Mouse (Mus musculus) myocyte (in vitro differentiated cells): ENCODE results near the gene Svop. TPM values are rescaled to one million over a fixed set of nuclear protein-coding genes. Genes with fewer than 3 reads are reported as not detected.
A peak's percentile ranks its signal among the peaks of the same experiment; 100 is the strongest.

Source experiments
- H3K27me3 ChIP-seq: one replicate; pipeline ENCODE4 v1.6.1; 2011; ENCODE audit not compliant: control insufficient read depth, insufficient read depth, insufficient read length
- H3K36me3 ChIP-seq: one replicate; pipeline ENCODE4 v1.6.1; 2011; ENCODE audit not compliant: control insufficient read depth, insufficient read depth
- H3K4me2 ChIP-seq: one replicate; pipeline ENCODE4 v1.6.1; 2011; ENCODE audit warnings: low read depth, control low read depth
- H3K4me3 ChIP-seq: one replicate; pipeline ENCODE4 v1.5.1; 2011; ENCODE audit warnings: mild to moderate bottlenecking, control low read depth, moderate library complexity
- H3K79me2 ChIP-seq: one replicate; pipeline ENCODE4 v1.6.1; 2011; ENCODE audit not compliant: control insufficient read depth, insufficient read depth
- H3ac ChIP-seq: one replicate; pipeline ENCODE4 v1.6.1; 2011; ENCODE audit not compliant: control insufficient read depth, insufficient read length
- CEBPB ChIP-seq: IDR thresholded peaks from 2 replicates; pipeline ENCODE4 v1.6.1; 2011; ENCODE audit warnings: mild to moderate bottlenecking, moderate library complexity; ENCODE audit not compliant: poor library complexity, insufficient read depth, severe bottlenecking
- E2F4 ChIP-seq: IDR thresholded peaks from one replicate; pipeline ENCODE4 v1.6.1; 2011; ENCODE audit warnings: mild to moderate bottlenecking, control low read depth, moderate library complexity; ENCODE audit not compliant: insufficient read depth
- MAX ChIP-seq: IDR thresholded peaks from one replicate; pipeline ENCODE4 v1.6.1; 2011; ENCODE audit warnings: low read depth, mild to moderate bottlenecking, control low read depth
- MYOD1 ChIP-seq, 3 experiments: IDR thresholded peaks; one replicate each; pipeline ENCODE4 v1.6.1; 2011; ENCODE audit warnings: control low read depth in 2 of 3, low read depth in 2 of 3, mild to moderate bottlenecking in 2 of 3, moderate library complexity in 1 of 3; ENCODE audit not compliant: insufficient read length in 2 of 3, control insufficient read depth in 1 of 3
- MYOG ChIP-seq, 3 experiments: IDR thresholded peaks; one replicate each; pipeline ENCODE4 v1.6.1; 2011; ENCODE audit warnings: control low read depth in 2 of 3, low read depth in 2 of 3, mild to moderate bottlenecking in 2 of 3; ENCODE audit not compliant: insufficient read length in 2 of 3, control insufficient read depth in 1 of 3, insufficient read depth in 1 of 3
- POLR2A ChIP-seq: IDR thresholded peaks from one replicate; pipeline ENCODE4 v1.6.1; 2011; ENCODE audit warnings: low read depth, mild to moderate bottlenecking, control low read depth, moderate library complexity; ENCODE audit not compliant: insufficient read length
- POLR2AphosphoS2 ChIP-seq: IDR thresholded peaks from one replicate; pipeline ENCODE4 v1.6.1; 2011; ENCODE audit warnings: low read depth, control low read depth; ENCODE audit not compliant: insufficient read length
- REST ChIP-seq: IDR thresholded peaks from one replicate; pipeline ENCODE4 v1.6.1; 2011; ENCODE audit warnings: mild to moderate bottlenecking, control low read depth, moderate library complexity; ENCODE audit not compliant: insufficient read depth, insufficient read length
- SRF ChIP-seq: IDR thresholded peaks from one replicate; pipeline ENCODE4 v1.6.1; 2011; ENCODE audit warnings: low read depth; ENCODE audit not compliant: control insufficient read depth, insufficient read length
- TCF12 ChIP-seq: IDR thresholded peaks from one replicate; pipeline ENCODE4 v1.6.1; 2011; ENCODE audit warnings: mild to moderate bottlenecking, control low read depth; ENCODE audit not compliant: poor library complexity, insufficient read depth, severe bottlenecking
- TCF3 ChIP-seq: IDR thresholded peaks from one replicate; pipeline ENCODE4 v1.6.1; 2011; ENCODE audit warnings: low read depth, control low read depth; ENCODE audit not compliant: insufficient read length
- USF1 ChIP-seq: IDR thresholded peaks from one replicate; pipeline ENCODE4 v1.6.1; 2011; ENCODE audit warnings: low read depth, mild to moderate bottlenecking, control low read depth, moderate library complexity
- polyA plus RNA-seq: library from polyadenylated mRNA; unstranded; fragments of >200 nt; fragmentation: generic; extraction: Trizol; gene quantifications from one replicate; pipeline ENCODE4 v1.2.1, GENCODE M21; 2012; ENCODE audit warnings: missing spikeins

Svop gene
- polyA plus RNA-seq, 1 experiment = 0.05 TPM

- H3K27me3 ChIP-seq = no peaks in the 10 kb centered on the region
- TF ChIP-seq USF1 = no peak
- TF ChIP-seq TCF12 = no peak
- no peak for TF ChIP-seq MAX
- no peak for TF ChIP-seq POLR2A
- TF ChIP-seq MYOG (IDR thresholded peaks at IDR 0.05; ENCODE audit: control insufficient read depth in 1 of 3, insufficient read depth in 1 of 3, insufficient read length in 2 of 3, low read depth in 2 of 3) = no peak
- TF ChIP-seq TCF3 = no peak
- TF ChIP-seq POLR2AphosphoS2 = no peak
- TF ChIP-seq CEBPB = no peak
- TF ChIP-seq REST = no peak
- no peak for TF ChIP-seq SRF
- no peak for TF ChIP-seq MYOD1 (IDR thresholded peaks at IDR 0.05; ENCODE audit: control insufficient read depth in 1 of 3, insufficient read length in 2 of 3, low read depth in 2 of 3)
- no peak for TF ChIP-seq E2F4
- H3K4me2 ChIP-seq = no peak overlapping the region
- H3K36me3 ChIP-seq = no peaks in the 10 kb centered on the region
- H3ac ChIP-seq = no peak overlapping the region
- H3K4me3 ChIP-seq = no peak overlapping the region
- no peaks in the 10 kb centered on the region for H3K79me2 ChIP-seq
Measured at GRCm38 (mm10) chr5:114135516-114135915, 44.1 kb upstream of the Svop start.

- Histone ChIP-seq H3K36me3 (no peaks in the 10 kb centered on the region), H3K4me3 (no peak overlapping the region), H3K4me2 (no peak overlapping the region), H3K27me3 (no peaks in the 10 kb centered on the region), H3K79me2 (no peaks in the 10 kb centered on the region), H3ac (no peak overlapping the region)
- TF ChIP-seq TCF3 = no peak
- no peak for TF ChIP-seq POLR2A
- TF ChIP-seq MYOD1 (IDR thresholded peaks at IDR 0.05; ENCODE audit: control insufficient read depth in 1 of 3, insufficient read length in 2 of 3, low read depth in 2 of 3) = no peak
- TF ChIP-seq TCF12 = no peak
- TF ChIP-seq SRF = no peak
- no peak for TF ChIP-seq E2F4
Measured at GRCm38 (mm10) chr5:114134091-114134534, 42.7 kb upstream of the Svop start.

- H3K4me3 ChIP-seq = no peak overlapping the region
- H3K4me2 ChIP-seq = no peak overlapping the region
- H3K79me2 ChIP-seq = no peaks in the 10 kb centered on the region
- TF ChIP-seq E2F4 = no peak
- TF ChIP-seq REST = no peak
- no peak for TF ChIP-seq USF1
- TF ChIP-seq CEBPB = no peak
- TF ChIP-seq TCF3 = no peak
- no peak for TF ChIP-seq TCF12
- TF ChIP-seq SRF = no peak
- TF ChIP-seq POLR2AphosphoS2 = no peak
- no peak for TF ChIP-seq MAX
- no peaks in the 10 kb centered on the region for H3K36me3 ChIP-seq
- no peak overlapping the region for H3ac ChIP-seq
- no peaks in the 10 kb centered on the region for H3K27me3 ChIP-seq
Measured at GRCm38 (mm10) chr5:114132841-114133240, 41.5 kb upstream of the Svop start.

GRCm38 (mm10) chr5:114131521-114131840 is 40.1 kb upstream of the Svop start:
- H3ac ChIP-seq = peak overlapping the region; percentile 25
- H3K4me3 ChIP-seq = peak overlapping the region; percentile 19
- no peaks in the 10 kb centered on the region for H3K36me3 ChIP-seq
- peak overlapping the region; percentile 92 for H3K4me2 ChIP-seq
- no peaks in the 10 kb centered on the region for H3K27me3 ChIP-seq
- no peaks in the 10 kb centered on the region for H3K79me2 ChIP-seq
- TF ChIP-seq POLR2AphosphoS2 (no peak), TCF12 (no peak), E2F4 (no peak), TCF3 (no peak), MAX (no peak)

- Histone ChIP-seq H3K4me2 (peak overlapping the region; percentile 92), H3ac (peak overlapping the region; percentile 25), H3K36me3 (no peaks in the 10 kb centered on the region), H3K79me2 (no peaks in the 10 kb centered on the region), H3K27me3 (no peaks in the 10 kb centered on the region), H3K4me3 (peak overlapping the region; percentile 19)
- TF ChIP-seq SRF (no peak), E2F4 (peak; percentile 70), POLR2AphosphoS2 (no peak), MYOG (IDR thresholded peaks at IDR 0.05; ENCODE audit: control insufficient read depth in 1 of 3, insufficient read depth in 1 of 3, insufficient read length in 2 of 3, low read depth in 2 of 3) (peak in 1 of 3 experiments; percentile 23), POLR2A (no peak), MAX (peak; percentile 75)
Measured at GRCm38 (mm10) chr5:114130698-114131520, 39.5 kb upstream of the Svop start.
